Mouse (Mus musculus): ENCODE results near the gene Zfyve19.

Gene Zfyve19

DNA sequence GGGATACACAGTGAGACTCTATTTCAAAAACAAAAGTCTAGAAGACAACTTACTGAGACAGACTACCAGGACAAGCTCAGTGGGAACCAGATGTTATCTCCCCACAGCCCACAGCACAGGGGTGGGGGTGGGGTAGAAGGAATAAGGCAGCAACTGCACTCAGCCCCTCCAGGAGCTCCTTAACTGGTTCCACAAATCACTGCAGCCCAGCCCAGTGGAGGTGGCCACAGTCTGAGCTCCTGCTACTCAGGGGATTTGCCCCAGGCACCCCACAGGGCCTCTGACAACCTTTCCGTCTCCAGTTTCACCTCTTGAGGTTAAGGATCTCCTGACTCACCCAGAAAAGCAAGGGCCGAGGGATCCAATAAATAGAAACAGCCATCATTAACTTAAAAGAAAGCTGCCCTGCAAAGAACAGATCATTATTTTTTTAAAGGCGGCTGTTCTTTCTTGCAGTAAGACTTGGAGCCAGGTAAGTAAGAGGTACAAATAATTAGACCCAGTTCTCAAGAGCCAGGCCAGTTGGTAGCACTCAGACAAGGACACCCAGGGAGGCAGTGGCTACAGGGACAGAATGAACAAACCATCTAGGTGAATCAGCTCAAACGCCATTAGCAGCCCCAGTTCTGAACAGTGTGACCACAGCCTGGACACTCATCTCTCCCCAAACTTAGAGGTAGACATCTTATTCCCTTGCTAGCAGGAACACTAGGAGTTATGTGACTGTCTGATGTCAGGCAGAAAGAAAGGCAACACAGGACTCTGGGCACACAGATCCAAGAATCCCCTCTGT lies 11.9 kb upstream of the Zfyve19 start:
- no peak for DNase-seq

DNA sequence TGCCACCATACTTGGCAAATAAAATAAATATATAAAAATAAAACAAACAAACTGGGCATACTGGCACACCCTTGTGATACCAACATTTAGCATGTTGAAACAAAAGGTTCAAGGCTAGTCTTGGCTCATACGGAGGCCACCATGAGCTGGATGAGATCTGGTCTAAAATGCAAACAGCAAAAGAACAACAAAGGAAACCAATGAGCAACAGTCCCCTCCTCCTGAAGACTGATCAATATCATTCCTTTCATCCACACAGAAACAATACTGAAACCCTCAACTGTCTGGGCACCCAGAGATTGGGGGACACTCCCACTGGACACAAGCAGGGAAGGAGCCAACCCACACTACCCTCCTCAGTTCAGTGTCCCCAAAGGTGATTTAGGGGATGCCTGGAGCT lies 10.9 kb upstream of the Zfyve19 start:
- no peak for DNase-seq

DNA sequence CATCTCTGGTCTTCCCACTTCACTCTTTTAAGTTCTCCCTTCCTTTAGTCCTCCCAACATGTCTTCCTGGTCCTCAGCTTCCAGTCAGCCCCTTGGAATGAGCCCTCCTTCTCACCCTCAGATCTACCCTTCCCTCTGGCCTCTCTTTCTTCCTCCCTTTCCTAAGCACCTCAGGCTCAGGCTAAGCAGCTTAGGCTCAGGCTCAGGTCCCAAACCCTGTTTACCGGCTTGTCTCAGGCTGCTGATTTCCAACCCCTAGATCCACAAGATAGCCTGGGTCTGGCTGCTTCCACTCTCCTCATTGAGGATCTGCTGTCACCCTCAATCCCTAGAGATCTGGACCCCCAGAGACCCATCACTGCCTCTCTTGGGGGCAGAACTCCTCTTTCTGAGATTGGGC lies 10.4 kb upstream of the Zfyve19 start:
- DNase-seq, result no peak

DNA sequence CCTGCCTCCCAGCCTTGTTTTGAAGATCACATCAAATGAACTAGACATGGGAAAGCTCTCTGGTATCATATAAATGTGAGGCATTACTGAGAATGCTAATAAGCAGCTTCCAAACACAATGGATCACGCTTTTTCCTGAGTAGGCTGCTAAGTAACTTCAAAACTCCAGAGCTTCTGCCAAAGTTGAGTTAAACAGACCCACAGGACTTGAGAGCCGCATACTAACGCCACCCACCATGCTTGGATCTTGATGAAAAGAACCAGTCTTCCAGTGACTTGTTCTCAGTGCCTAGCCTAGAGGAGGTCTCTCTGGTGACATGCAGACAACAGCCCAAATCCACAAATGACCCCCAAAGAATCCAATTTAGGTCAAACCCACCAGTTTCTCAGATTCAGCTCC lies 9.5 kb upstream of the Zfyve19 start:
- no peak for DNase-seq

DNA sequence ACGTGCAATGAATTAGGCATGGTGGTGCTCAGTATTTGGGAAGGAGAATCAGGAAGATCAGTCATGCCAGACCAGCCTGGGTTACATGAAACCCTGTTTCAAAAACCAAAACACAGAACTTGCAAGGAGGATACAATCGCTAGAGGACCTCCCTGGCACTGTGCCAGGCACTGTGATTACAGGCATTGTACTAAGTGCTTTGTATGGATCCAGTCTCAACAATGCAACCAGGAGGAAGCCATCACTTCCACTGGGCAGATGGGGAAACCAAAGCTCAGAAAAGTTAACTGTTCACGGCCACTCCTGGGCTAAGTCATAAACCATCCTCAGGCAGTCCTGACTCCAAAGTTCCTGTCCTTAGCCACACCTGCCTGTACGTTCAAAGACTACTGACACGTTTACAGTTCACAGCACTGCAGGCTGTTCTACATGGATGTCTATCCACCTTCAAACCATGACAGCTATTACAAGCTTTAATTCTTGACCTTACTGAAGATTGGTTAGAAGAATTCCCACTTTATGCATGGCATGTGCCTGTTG lies 5.4 kb upstream of the Zfyve19 start:
- no peak for DNase-seq

DNA sequence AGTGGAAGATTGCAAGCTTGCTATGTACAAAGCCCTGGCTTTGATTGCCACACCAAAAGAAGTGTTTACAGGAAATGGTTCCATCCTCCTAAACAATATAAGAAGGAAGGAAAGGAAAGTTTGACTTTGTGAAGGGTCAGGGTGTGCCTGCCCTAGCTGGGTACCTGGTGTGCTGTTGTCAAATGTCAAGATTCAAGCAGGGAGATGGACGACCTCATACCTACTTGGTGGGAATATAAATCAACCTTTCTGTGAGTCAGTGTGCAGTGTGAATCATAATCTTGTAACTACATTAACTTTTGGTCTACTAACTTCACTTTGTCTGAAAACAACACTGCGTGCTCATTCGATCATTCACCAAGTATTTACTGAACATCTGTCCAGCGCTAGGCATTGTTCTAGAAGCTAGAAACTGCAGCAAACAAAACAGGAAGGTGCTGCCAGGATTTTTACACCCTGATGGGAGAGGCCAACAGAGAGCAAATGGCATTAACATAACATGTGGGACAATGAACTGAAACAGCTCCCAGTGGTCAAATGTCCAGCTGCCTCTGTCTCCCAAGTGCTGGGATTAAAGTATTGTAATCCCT lies 4.5 kb upstream of the Zfyve19 start:
- no peak for DNase-seq

DNA sequence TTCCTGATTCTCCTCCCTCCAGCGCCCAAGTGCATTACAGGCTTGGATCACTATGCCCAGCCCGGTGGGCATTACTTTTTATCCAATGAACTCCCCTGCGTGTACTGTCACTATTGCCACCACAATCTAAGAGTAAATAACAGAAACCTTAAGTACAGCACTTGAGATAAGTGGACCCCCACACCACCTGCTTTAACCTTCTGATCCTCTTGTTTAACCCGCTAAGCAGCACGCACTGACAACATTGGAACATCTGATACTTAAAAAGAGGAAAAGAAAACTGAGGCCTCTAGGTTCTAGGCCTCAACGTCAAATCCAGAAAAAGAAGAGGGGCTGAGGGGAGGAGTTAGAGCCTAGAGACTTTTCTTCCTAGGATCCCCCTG lies 465 bp upstream of the Zfyve19 start:
- DNase-seq, result no peak

DNA sequence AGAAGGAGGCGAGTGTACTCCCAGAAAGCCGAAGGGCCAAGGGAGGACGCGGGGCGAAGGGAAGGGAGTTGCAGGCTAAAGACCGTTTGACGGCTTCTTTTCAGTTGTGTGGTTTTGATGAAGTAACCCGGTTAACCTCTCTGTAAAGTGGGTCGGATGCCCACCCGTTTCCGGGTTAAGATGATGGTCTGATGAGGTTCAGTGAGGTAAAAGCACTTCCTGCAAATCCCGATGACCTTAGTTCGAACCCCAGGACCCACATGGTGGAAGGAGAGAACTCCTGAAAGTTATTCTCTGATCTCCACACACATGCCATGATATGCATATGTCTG lies 725 bp downstream of the Zfyve19 start:
- no peak for DNase-seq

DNA sequence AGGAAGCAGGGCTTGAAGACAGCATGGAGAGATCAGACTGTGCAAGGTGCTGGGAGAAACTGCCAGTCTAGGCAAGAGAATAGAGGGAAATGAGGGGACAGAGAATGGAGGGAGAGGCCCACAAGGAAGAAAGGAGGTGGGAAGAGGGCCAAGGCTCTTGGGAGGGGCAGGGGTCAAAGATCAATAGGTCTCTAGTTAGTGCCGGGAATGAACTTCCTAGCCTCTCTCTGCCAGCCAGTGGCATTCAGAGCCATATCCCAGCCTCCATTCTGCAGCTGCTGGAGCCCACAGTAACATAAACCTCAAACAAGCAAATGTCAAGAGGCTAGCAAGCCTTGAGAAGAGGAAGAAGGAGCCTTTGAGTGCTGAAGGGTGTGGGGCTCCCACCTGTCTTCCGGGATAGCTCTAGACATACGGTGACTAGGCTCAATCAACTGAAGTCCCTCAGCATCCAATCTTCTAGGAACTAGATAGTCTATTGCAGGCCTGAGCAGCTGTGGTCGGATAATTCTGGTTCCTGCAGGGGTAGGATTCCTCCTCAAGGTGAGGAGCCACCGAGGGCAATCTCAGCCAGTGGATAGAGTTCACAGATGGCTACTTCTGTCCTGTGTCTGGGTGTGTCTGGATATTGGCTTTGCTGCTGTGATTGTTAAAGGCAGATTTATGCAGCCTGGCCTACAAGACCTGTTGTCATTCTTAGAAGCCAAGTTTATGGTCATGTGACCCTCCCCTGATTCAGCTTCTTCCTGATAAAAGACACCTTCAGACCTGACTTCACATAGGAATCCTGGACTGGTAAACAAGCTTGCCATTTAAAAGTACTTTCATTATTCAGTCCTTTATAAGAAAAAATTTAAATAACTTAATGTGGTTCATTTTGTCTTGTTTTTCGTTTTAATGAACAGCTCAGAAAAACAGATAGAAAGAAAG lies 21.6 kb downstream of the Zfyve19 start, which contains the start of gene Ppp1r14d:
Gene Ppp1r14d (minus strand): TSS at position 132 of the 930 bp plus-strand sequence.
- no peak for DNase-seq

DNA sequence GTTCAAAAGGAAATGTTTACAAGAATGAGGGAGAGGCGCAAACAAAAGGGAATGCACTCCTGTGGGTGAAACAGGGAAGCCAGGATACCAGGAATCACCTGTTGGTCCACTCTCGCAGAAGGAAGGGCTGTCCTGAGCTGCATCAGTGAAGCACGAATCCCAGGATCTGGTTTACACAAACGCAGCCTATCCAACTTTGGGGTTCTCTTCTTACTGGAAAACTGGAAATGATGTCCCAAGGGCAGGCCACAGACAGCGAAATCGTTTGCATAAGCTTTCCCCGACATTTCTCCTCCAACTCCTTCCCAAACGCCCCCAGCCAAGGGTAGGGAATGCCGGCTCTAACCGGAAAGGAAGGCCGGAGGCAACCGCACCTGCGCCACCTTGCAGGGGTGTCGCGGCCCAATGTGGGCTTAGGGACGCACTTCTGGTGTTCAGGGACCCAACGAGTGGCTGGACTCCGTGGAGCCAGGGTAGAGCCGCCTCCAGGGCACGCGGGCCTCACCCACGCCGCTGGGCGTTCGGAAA lies 28.3 kb downstream of the Zfyve19 start:
- DNase-seq, result no peak

DNA sequence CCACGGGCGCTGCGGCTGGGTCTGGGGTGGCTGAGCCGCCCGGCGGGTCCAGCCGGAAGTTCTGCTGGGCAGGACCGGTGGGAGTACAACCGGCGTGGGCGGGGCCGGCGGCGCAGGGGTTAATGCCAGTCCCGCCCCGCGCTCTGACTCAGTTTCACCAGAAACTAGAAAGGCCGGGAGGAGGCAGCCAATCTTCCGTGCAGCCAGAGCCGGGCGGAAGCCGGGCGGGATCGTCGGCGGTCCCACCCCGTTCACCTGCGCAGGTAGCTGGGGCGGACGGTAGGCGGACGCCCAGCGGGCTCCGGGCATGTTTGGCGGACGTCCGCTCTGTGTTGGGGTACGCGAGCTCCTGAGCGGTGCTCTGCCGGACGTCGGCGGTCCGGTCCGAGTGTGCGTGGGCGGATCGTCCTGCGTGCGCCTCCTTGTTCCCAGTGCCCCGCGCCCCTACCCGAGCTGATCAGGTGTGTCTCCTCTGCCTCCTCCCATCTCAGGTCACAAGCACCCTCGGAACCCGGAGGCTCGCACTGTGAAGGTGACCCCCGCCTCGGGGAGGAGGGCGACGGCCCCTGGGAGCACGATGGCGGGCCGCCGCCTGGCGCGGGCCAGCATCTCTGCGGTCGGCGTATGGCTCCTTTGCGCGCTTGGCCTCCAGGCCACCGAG lies 28.9 kb downstream of the Zfyve19 start, which contains the start of gene Spint1:
Gene Spint1 (plus strand): TSS at position 153 of the 661 bp plus-strand sequence.
- DNase-seq, result no peak

DNA sequence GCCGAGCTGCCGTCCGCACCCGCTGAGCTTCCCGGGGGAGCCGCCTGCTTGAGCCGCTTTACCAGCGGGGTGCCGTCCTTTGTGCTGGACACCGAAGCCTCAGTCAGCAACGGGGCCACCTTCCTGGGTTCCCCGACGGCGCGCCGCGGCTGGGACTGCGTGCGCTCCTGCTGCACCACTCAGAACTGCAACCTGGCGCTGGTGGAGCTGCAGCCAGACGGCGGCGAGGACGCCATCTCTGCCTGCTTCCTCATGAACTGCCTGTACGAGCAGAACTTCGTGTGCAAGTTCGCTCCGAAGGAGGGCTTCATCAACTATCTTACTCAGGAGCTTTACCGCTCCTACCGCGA lies 29.4 kb downstream of the Zfyve19 start:
- DNase-seq, result no peak

DNA sequence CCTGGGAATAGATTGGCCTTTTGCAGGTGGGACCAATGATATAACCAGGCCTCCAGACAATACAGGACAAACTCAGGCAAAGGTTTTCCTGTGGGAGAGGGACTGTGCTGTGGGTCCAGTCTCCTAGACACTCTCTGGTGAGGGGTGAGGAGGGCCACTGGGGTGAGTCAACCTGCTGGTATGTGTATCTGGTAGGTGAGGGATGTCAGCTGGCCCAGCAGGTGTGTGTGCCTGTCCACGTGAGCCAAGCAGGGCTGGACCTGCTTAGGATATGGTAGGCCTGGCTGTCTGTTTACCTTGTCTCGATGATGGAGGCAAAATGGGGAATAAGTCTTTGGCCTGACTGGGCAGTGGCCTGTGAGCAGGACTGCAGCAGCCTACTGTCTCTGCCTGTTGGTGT lies 30.3 kb downstream of the Zfyve19 start:
- DNase-seq, result no peak

DNA sequence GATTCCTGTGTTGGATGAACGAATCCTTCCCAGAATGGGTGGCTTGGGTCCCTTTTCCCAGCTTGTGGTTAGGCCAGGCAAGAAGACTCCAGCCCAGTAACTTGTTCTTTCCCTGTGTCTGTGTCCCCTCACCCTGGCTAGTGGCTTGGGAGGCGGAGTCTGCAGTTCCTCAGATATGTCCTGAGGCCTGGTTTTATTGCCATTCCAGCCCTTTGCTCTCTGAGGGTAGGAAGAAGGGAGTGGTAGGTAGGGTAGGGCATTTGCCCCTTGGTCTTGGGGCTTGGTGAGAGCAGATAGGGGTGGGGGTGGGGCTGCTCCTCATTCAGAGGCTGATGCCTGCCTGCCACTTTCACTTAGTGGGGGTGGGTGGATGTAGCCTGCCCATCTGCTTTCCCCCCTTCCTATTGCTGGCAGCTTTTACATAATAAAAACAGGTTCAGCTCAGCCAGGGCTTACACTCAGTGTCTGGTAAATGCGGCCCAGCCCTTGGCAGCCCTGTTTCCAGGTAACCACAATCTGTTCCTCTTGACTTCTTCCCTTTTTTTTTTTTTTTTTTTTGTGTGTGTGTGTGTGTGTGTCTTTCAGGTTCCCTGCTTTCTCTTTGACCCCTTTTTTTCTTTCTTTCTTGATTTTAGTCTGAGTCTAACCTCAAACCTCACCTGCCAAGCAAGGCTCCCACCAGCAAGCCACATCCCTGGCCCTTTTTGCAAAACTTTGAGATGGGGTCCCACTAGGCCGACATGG lies 31.8 kb downstream of the Zfyve19 start:
- no peak for DNase-seq

DNA sequence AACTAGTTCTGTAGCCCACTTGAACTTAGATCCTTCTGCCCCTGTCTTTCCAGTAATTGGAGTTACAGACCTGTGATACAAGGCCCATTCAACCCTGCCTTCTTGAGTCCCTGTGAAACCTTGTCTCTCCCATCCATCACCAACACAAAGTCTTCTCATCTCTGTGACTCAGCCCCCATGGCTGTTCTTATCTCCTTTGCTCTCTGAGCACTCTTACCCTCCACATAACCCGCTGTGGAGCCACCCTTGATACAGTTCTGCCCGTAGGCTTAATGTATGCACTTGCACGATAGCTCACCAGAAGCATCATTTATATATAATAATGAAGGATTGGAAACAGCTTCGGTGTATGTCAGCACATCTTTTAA lies 32.4 kb downstream of the Zfyve19 start:
- no peak for DNase-seq

DNA sequence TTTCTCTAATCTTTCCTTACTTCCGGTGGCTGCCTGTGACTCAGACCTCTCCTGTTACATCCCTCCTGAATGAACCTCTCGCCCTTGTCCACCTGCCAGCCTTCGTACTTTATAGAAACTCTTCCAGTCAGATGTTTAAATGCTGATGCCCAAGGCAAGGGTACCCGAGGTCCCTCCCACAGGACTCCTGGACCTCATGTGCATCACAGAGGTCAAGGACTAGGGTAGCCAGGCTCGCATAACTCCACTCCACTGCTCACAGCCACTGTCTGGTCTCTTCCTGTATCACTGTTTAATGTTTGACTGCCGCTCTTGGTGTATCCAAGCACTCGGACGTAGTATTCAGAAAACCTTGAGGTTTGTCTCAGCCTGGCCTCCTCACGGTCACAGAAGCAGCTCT lies 34.1 kb downstream of the Zfyve19 start:
- no peak for DNase-seq

DNA sequence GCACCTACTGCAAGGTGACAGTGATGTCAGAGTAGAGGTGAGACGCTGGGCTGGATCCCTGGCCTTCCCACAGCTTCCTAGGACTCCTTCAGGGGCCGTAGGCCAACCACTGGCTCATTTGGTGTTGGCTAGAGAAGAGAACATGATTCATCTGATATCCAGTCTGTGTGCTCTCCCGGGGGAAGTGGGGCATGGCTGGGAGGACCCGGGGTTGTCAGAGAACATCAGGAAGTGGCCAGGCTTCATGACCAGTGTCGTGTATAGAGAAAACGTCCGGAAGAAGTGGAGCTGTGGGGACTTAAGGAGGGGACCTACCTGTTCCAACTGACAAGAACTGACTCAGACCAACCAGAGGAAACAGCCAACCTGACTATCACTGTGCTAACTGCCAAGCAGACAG lies 36.8 kb downstream of the Zfyve19 start:
- no peak for DNase-seq

DNA sequence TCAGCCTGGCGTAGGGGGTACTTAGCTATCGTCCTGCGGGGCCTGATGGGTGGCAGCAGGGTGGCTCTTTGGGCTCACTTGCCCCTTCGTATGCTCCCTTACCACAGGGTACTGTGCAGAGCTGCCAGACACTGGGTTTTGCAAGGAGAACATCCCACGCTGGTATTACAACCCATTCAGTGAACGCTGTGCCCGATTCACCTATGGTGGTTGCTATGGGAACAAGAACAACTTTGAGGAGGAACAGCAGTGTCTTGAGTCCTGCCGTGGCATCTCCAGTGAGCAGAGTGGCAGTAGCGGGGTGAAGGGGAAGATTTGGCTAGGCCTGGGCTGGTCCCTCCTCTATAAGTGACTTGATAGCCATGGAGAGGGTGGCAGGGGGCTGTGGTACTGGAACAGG lies 39.5 kb downstream of the Zfyve19 start:
- DNase-seq, result no peak

DNA sequence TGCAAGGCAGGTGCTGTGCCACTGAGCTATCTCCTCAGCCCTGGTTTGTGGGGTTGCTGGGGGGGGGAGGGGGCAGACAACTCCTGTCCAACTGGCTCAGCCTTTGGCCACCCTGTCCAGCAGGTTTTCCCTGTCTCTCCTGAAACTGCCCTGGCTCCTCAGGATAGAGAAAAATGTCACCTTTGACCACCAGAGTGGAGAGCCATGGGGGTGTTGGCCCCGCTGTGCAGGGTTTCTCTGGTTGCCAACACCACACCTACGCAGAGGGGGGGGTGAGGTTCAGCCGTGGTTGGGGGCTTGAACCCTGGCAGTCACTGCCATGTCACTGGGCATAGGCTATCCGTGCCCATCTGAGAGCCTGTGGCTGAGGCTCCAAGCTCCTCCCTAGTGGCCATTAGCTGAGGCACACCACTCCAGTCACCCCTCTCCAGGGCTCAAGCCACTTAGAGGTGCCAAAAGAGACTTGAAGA lies 41.2 kb downstream of the Zfyve19 start:
- DNase-seq, result no peak

DNA sequence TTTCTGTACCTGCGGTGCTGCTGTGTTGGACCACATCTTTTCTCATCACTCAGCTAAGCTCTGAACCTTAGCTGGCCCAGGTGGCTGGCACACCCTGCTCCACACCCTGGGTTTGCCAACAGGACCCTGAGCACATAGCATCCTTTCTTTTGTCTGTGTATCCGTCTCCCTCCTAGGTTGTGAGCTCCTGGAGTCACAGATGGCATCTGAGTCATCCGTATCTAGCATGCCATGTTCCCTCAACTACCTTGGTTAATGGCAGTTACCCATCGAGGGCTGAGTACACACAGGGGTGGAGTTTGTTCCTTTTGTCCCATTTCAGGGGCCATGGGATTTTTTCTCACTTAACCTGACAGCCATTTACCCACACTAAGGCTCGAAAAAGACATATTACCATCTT lies 42.0 kb downstream of the Zfyve19 start:
- DNase-seq, result no peak

DNA sequence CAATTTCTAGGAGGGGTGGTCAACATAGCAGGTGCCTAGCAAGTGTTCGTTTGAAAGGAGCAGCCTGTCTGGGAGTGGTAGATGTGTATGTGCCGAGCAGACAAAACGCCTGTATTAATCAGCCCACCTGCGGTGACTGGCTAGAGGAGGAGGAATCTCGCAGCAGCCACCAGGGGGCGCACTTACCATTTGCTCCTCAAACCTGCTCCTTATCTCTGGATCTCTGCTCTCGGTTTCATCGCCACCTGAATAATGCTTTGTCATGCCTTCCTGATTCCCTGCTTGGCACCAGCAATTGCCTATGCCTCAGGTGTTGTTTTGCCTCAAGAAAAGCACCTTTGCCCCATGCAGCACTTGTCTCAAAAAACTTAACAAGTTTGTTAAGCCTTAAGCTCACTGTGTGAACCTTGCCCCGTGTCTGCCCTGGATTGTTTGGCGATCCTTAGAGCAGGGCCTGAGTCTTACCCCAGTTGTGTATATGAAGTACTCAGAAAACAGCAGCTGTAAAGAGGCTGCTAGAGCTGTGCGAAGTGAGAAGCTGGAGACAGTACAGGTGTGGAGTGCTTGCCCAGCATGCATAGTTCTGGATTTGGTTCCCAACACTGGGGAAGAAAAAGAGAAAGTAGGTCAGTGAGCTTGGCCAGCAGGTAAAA lies 42.5 kb downstream of the Zfyve19 start:
- DNase-seq, result peak; percentile 83 to 88

Measured in thymus, postnatal 36 days (tissue).